Mouse (Mus musculus) heart, embryonic 16.5 days (tissue): ENCODE data around the gene R3hdm1. TPM values are rescaled to one million over a fixed set of nuclear protein-coding genes. Genes with fewer than 3 reads are reported as not detected.

ENCODE experiments used
- microRNA counts: library from miRNA; unstranded; fragments of <30 nt; microRNA quantifications from one replicate; lab custom pipeline; 2016
- microRNA-seq: library from miRNA; unstranded; fragments of <30 nt; microRNA quantifications from one replicate; pipeline ENCODE4, GENCODE M21; 2017
- polyA plus RNA-seq: library from polyadenylated mRNA; unstranded; fragments of >200 nt; fragmentation: Nextera tagmentation; extraction: Ambion mirVana; gene quantifications from 2 replicates; pipeline ENCODE4 v1.2.1, GENCODE M21; 2015

The R3hdm1 gene
- polyA plus RNA-seq, 1 experiment from 2014 or later: 47.8 TPM

MicroRNAs within 50 kb of the gene (microRNA counts, 519-probe panel; counts per million panel counts)
- microRNA mmu-miR-128 (lab: Ali Mortazavi, UCI): 2,666 counts per million, percentile 67 among the panel's probes with 10 or more counts

Small RNA genes within 50 kb of the gene (microRNA-seq; reads per million reads assigned to microRNA genes)
- 239 reads per million, percentile 64 among the genes with 10 or more reads in this experiment for gene Mir128-1

Other genes with a start within 250 kb of the R3hdm1 start
- gene Map3k19, start 248.3 kb upstream of the R3hdm1 start, polyA plus RNA-seq: 0.16 and 0.21 TPM in 2 replicates
- 25.7 and 28.5 TPM in 2 replicates for gene Rab3gap1, start 234.5 kb upstream of the R3hdm1 start, polyA plus RNA-seq
- 6.1 and 7.1 TPM in 2 replicates for gene Zranb3, start 254 bp upstream of the R3hdm1 start, polyA plus RNA-seq
- gene Ubxn4, start 140.7 kb downstream of the R3hdm1 start, polyA plus RNA-seq: 46.7 and 53.8 TPM in 2 replicates
- gene Lct, start 225.0 kb downstream of the R3hdm1 start, polyA plus RNA-seq: 0.09 TPM in 1 of 2 replicates, not detected in the other